Mouse (Mus musculus): ENCODE results near the gene Eomes.

GRCm38 (mm10) chr9:118449336-118449735 lies 28.7 kb upstream of the Eomes start:
- TF ChIP-seq POLR2A (IDR thresholded peaks at IDR 0.05; ENCODE audit: borderline replicate concordance, extremely low read depth, low read depth, low read length), result no peak
- TF ChIP-seq CTCF (IDR thresholded peaks at IDR 0.05; ENCODE audit: insufficient read depth, low read length), result no peak
